In the genomic region with DNA sequence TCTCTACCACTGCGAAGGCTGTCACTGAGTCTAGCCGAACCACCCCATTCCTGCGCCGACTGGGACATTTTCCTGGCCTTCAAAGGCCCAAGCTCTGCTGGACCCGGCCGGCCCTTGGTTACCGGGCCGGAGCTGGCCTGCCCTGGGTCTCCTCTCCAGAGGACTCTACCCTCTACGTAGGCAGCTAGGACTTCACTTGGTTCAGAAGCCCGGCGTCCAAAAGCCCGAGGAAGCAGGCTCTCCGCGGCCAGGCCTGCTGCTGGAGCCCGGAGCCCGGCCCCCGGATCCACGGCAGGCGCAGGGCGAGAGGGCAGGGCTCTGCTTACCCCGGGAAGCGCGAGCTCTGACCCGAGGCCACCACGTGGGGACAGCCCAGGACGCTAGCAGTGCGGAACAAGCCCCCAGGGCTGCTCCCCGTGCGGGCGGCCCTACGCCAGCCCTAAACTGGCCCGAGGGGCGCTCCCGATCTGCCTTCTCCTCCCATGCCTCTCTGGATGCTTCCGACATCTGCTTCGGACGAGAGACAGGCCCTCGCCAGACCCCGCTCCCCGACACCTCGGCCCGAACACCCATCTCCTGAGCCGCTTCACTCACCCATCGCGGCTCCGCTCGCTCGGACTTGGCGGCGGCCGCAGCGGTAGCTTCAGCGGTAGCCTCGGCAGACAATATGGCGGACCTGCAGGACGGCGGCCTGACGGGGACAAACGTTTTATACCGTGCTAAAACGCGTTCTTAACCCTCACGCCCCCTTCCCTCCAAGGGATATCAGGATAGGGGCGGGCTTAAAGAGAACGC, we compare ENCODE assay signal across 8 mouse cellular contexts. TPM values are rescaled to one million over a fixed set of nuclear protein-coding genes. Genes with fewer than 3 reads are reported as not detected.
DNase-seq lines count a peak whose midpoint lies in the region; ATAC-seq lines count a peak whose summit lies in the region.

Gene Kpna6 (minus strand): TSS at position 685 of the 795 bp plus-strand sequence.

- H3K4me2 ChIP-seq in hindbrain, embryonic 12.5 days (replicated peaks): peak within 1 kb of the TSS; percentile 98

- peak within 1 kb of the TSS; percentile 99 for H3K4me3 ChIP-seq in hindbrain, embryonic 12.5 days

- no peaks in the 10 kb centered on the region for H3K27me3 ChIP-seq in hindbrain, embryonic 12.5 days

- peak within 1 kb of the TSS; percentile 96 for H3K9ac ChIP-seq in hindbrain, embryonic 12.5 days

- H3K36me3 ChIP-seq in hindbrain, embryonic 12.5 days: peaks cover 17% of the 10 kb centered on the region

- peak within 1 kb of the TSS; percentile 96 for H3K27ac ChIP-seq in hindbrain, embryonic 12.5 days

- DNase-seq in Muller cell, postnatal 12 days (ENCODE audit: inconsistent ontology term): peak; percentile 93
- peak; percentile 88 for DNase-seq in cerebellum, adult 9-11 months
- peak; percentile 81 to 88 for DNase-seq in frontal cortex, postnatal 10 days (ENCODE audit: low spot score in 2 of 2)
- peak; percentile 93 to 94 for DNase-seq in layer of hippocampus, postnatal 14 days (ENCODE audit: low spot score in 2 of 2)
- DNase-seq in lung, postnatal 14 days: peak; percentile 89
- peak; percentile 79 for DNase-seq in retina, adult 2 months (ENCODE audit: low read depth, low spot score)
- peak; percentile 82 to 84 for DNase-seq in thymus, postnatal 36 days

- ATAC-seq in hindbrain, embryonic 12.5 days (ENCODE audit: low FRiP score): peak; percentile 91

- no peaks in the 10 kb centered on the region for H3K9me3 ChIP-seq in hindbrain, embryonic 12.5 days (replicated peaks)

- peaks cover 17% of the 10 kb centered on the region for H3K4me1 ChIP-seq in hindbrain, embryonic 12.5 days

- WGBS in hindbrain, embryonic 12.5 days: under 1% methylated on average over 65 of the region's 65 CpGs

RNA-seq across cellular contexts. Expression of gene Kpna6, which starts in this region (rescaled TPM):
- polyA plus RNA-seq in hindbrain, embryonic 12.5 days (2016; fragmentation: Nextera tagmentation; extraction: Ambion mirVana): 16.0 and 18.8 TPM in 2 replicates
- 10 to 100 TPM; 88.9 to 93.4 TPM for total RNA-seq in layer of hippocampus, postnatal 14 days (2021)

Comparison
In these comparisons a context has a peak if more than half of its experiments do, and no peak if none do; other contexts are left out.
1. Peak in every context shown above with its lines: DNase-seq, ATAC-seq, H3K4me3 ChIP-seq and H3K27ac ChIP-seq.